Mouse (Mus musculus): ENCODE measurements around the gene Thap3.
A peak's percentile ranks its signal among the peaks of the same experiment; 100 is the strongest.

The Thap3 gene

GRCm38 (mm10) chr4:152009076-152010051 is 20.6 kb upstream of the Thap3 start:
- peak in 1 of 2 experiments; percentile 38 for DNase-seq (ENCODE audit: low spot score in 2 of 2)

- peak; percentile 93 to 94 for DNase-seq (ENCODE audit: low spot score in 2 of 2)
Observed at GRCm38 (mm10) chr4:152008622-152009075, 19.9 kb upstream of the Thap3 start, which contains the start of gene Klhl21. Gene Klhl21, plus strand, starts transcription at chr4:152008803.

GRCm38 (mm10) chr4:152008148-152008500 is 19.3 kb upstream of the Thap3 start:
- DNase-seq (ENCODE audit: low spot score in 2 of 2) = no peak

GRCm38 (mm10) chr4:152007481-152008147 is 18.8 kb upstream of the Thap3 start:
- DNase-seq (ENCODE audit: low spot score in 2 of 2) = no peak

- no peak for DNase-seq (ENCODE audit: low spot score in 2 of 2)
Observed at GRCm38 (mm10) chr4:152006812-152007211, 18.0 kb upstream of the Thap3 start.

- no peak for DNase-seq (ENCODE audit: low spot score in 2 of 2)
Observed at GRCm38 (mm10) chr4:152006137-152006536, 17.3 kb upstream of the Thap3 start.

GRCm38 (mm10) chr4:152002063-152002462 is 13.3 kb upstream of the Thap3 start:
- no peak for DNase-seq (ENCODE audit: low spot score in 2 of 2)

DNA sequence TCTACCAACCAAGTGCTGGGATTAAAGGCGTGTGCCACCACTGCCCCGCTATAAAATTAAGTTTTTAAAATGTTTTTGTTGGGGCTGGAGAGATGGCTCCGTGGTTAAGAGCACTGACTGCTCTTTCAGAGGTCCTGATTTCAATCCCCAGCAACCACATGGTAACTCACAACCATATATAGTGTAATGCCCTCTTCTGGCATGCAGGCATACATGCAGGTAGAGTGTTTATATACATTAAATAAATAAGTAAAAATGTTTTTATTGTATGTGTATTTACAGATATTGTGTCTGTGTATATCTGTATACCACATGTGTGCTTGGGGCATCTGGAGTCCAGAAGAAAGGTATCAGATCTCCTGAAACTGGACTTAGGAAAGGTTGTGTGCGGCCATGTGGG is 12.5 kb upstream of the Thap3 start:
- DNase-seq (ENCODE audit: low spot score in 2 of 2) = no peak

- DNase-seq (ENCODE audit: low spot score in 2 of 2) = no peak
Observed at GRCm38 (mm10) chr4:152000906-152001305, 12.1 kb upstream of the Thap3 start.

- no peak for DNase-seq (ENCODE audit: low spot score in 2 of 2)
Observed at GRCm38 (mm10) chr4:151999481-151999880, 10.7 kb upstream of the Thap3 start.

DNA sequence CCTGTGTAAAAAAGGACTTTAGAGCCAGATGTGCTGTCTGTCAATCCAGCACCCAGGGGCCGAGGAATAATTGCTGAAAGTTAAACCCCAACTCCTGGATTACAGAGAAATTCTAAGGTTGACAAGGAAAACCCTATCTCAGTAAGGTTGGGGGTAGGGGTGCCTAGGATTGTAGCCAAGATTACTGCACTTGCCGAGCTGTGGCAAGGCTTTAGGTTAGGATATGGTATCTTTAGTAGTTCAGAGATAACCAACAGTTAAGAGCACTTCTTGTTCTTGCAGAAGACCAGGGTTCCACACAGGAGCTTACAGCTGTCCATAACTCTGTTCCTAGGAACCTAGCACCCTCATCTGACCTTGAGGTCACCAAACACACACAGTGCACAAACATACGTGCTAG is 8.9 kb upstream of the Thap3 start:
- DNase-seq (ENCODE audit: low spot score in 2 of 2) = no peak

GRCm38 (mm10) chr4:151996951-151997222 is 8.1 kb upstream of the Thap3 start:
- DNase-seq (ENCODE audit: low spot score in 2 of 2) = no peak

DNA sequence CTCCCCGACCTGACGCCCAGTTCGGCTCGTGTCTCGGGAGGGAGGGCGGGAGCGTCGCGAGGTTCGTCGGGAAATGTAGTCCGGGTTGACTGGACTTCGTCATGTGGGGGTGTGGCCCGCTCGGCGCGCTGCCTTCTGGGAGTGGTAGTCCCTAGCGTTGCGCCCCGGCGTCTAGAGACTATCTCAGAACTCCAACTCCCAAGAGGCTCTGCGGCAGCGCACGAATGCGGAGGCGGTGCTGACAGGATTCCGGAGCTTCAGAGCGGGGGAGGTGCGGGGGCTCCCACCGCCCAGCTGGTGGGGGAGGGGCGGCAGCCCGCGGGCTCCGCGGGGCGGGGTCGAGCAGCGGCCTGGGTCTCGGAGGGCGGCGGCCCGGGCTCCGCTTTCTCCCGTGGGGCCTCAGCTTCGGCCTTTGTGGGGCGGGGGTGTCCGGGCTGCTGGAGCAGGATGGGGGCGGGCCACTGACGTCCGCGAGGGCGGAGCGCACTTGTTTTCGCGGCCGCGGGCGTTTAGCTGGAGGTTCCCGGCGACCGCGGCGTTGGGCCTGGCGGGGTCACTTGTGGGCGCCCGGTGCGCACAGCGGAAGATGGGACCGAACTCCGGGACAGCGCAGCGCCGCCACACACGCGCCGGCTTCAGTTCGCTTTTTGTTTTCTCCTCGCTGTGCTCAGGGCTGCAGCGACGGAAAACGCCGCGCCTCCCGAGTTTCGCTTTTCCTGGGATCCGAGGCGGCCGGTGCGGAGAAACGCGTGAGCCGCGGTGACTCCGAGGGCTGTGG is 7.6 kb upstream of the Thap3 start, which contains the start of gene Phf13:
TSS of gene Phf13 (minus strand) at position 86 of the 778 bp plus-strand sequence.
- DNase-seq (ENCODE audit: low spot score in 2 of 2) = peak; percentile 97 to 98

- no peak for DNase-seq (ENCODE audit: low spot score in 2 of 2)
Observed at GRCm38 (mm10) chr4:151995371-151996172, 6.8 kb upstream of the Thap3 start.

GRCm38 (mm10) chr4:151994228-151995171 is 5.7 kb upstream of the Thap3 start:
- no peak for DNase-seq (ENCODE audit: low spot score in 2 of 2)

DNA sequence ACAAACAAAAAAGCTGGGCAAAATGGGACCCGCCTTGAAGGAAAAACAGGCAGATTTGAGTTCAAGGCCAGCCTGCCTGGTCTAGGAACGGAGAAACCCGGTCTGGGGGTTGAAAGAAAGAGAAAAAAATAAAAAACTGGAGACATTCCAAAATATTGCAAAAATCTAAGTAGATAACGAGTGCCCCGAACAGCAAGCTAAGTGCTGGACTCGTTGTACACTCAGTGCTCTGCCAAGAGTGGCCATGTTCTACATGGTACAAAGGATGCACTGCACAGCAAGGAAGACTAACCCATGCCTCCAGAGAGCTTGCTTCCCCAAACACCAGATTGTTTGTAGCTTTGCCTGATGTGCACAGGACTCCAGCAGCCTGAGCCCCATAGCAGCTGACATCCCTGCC is 4.2 kb upstream of the Thap3 start:
- no peak for DNase-seq (ENCODE audit: low spot score in 2 of 2)

DNA sequence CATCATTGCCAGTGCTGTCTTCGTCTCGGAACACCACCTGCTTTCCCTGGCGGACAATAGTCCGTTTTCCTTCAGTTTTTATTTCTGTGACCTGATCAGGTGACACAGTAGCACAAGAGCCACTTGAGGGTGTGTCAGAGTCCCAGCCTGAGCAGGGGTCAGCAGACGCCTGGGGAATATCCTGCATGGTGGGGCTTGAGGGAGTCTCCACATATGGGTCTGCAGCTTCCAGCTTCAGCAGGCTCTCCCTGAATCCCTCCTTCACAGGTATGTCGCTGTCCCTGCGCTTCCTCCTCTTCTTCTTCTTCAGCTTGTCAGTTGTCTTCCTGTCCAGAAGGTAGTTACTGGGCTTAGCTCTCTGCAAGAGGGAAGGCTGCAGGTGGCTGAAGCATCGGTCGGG is 3.3 kb upstream of the Thap3 start:
- DNase-seq (ENCODE audit: low spot score in 2 of 2) = no peak

GRCm38 (mm10) chr4:151989110-151989488 is 302 bp upstream of the Thap3 start:
- no peak for DNase-seq (ENCODE audit: low spot score in 2 of 2)

- DNase-seq (ENCODE audit: low spot score in 2 of 2) = no peak
Observed at GRCm38 (mm10) chr4:151988014-151988341, 819 bp downstream of the Thap3 start.

GRCm38 (mm10) chr4:151986650-151987049 is 2.1 kb downstream of the Thap3 start:
- no peak for DNase-seq (ENCODE audit: low spot score in 2 of 2)
